Mouse (Mus musculus): ENCODE data around the gene Tinagl1.

Gene Tinagl1

GRCm38 (mm10) chr4:130175072-130175711 is at the start of gene Tinagl1:
Gene Tinagl1, minus strand, starts transcription at chr4:130175122.
- 17% methylated on average over 14 of the region's 14 CpGs for WGBS

- 64% methylated on average over 4 of the region's 4 CpGs for WGBS
Observed at GRCm38 (mm10) chr4:130222179-130222578, 47.3 kb upstream of the Tinagl1 start, which contains the start of gene Gm853. Gene Gm853, minus strand, starts transcription at chr4:130222401.

GRCm38 (mm10) chr4:130220176-130220575 is 45.3 kb upstream of the Tinagl1 start:
- 82% methylated on average over 9 of the region's 9 CpGs for WGBS

GRCm38 (mm10) chr4:130215392-130215791 is 40.5 kb upstream of the Tinagl1 start:
- WGBS: 89% methylated on average over 8 of the region's 8 CpGs

- 74% methylated on average over 10 of the region's 10 CpGs for WGBS
Observed at GRCm38 (mm10) chr4:130213857-130214256, 38.9 kb upstream of the Tinagl1 start.

GRCm38 (mm10) chr4:130213197-130213596 is 38.3 kb upstream of the Tinagl1 start:
- WGBS: 93% methylated on average over 4 of the region's 4 CpGs

- WGBS: 84% methylated on average over 7 of the region's 7 CpGs
Observed at GRCm38 (mm10) chr4:130212421-130212820, 37.5 kb upstream of the Tinagl1 start.

GRCm38 (mm10) chr4:130211870-130212269 is 36.9 kb upstream of the Tinagl1 start:
- WGBS: 95% methylated on average over 2 of the region's 2 CpGs

- WGBS: 11% methylated on average over 35 of the region's 35 CpGs
Observed at GRCm38 (mm10) chr4:130198694-130199670, 24.1 kb upstream of the Tinagl1 start.

- 55% methylated on average over 8 of the region's 8 CpGs for WGBS
Observed at GRCm38 (mm10) chr4:130196542-130196941, 21.6 kb upstream of the Tinagl1 start.

- WGBS: 77% methylated on average over 13 of the region's 13 CpGs
Observed at GRCm38 (mm10) chr4:130195924-130196323, 21.0 kb upstream of the Tinagl1 start.

- 68% methylated on average over 9 of the region's 9 CpGs for WGBS
Observed at GRCm38 (mm10) chr4:130192266-130192665, 17.3 kb upstream of the Tinagl1 start.

GRCm38 (mm10) chr4:130189606-130190005 is 14.7 kb upstream of the Tinagl1 start:
- 70% methylated on average over 7 of the region's 7 CpGs for WGBS

GRCm38 (mm10) chr4:130188806-130189297 is 13.9 kb upstream of the Tinagl1 start:
- WGBS: 5% methylated on average over 13 of the region's 13 CpGs

GRCm38 (mm10) chr4:130186891-130187290 is 12.0 kb upstream of the Tinagl1 start:
- WGBS: 42% methylated on average over 12 of the region's 12 CpGs

GRCm38 (mm10) chr4:130186450-130186849 is 11.5 kb upstream of the Tinagl1 start:
- WGBS: 54% methylated on average over 9 of the region's 9 CpGs

GRCm38 (mm10) chr4:130183879-130184278 is 9.0 kb upstream of the Tinagl1 start:
- WGBS: 92% methylated on average over 5 of the region's 5 CpGs

GRCm38 (mm10) chr4:130183023-130183422 is 8.1 kb upstream of the Tinagl1 start:
- 66% methylated on average over 13 of the region's 13 CpGs for WGBS

GRCm38 (mm10) chr4:130181886-130182285 is 7.0 kb upstream of the Tinagl1 start:
- 36% methylated on average over 4 of the region's 4 CpGs for WGBS

- WGBS: 80% methylated on average over 7 of the region's 7 CpGs
Observed at GRCm38 (mm10) chr4:130180909-130181602, 6.1 kb upstream of the Tinagl1 start.

GRCm38 (mm10) chr4:130179876-130180275 is 5.0 kb upstream of the Tinagl1 start:
- WGBS: 91% methylated on average over 3 of the region's 3 CpGs

GRCm38 (mm10) chr4:130177536-130177935 is 2.6 kb upstream of the Tinagl1 start:
- WGBS: 77% methylated on average over 7 of the region's 7 CpGs

Measured in cerebral cortex, adult 2 months (tissue).